Mouse (Mus musculus) heart, adult 2 months (tissue): ENCODE data around the gene Ndufa10.

Experiments
- CTCF ChIP-seq: fragments of 200-600 bp; IDR thresholded peaks from 2 replicates; pipeline ENCODE4 v1.8.1; 2022; ENCODE audit warnings: antibody characterized with exemption, mild to moderate bottlenecking, moderate library complexity
- EP300 ChIP-seq: fragments of 200-500 bp; IDR thresholded peaks from 2 replicates; pipeline ENCODE4 v1.6.1; 2011; ENCODE audit warnings: low read depth, low read length, control low read depth; ENCODE audit not compliant: insufficient read depth
- POLR2A ChIP-seq: fragments of 200-500 bp; IDR thresholded peaks from 2 replicates; pipeline ENCODE4 v1.6.1; 2011; ENCODE audit warnings: mild to moderate bottlenecking, low read depth, low read length, control low read depth; ENCODE audit not compliant: insufficient read depth

DNA sequence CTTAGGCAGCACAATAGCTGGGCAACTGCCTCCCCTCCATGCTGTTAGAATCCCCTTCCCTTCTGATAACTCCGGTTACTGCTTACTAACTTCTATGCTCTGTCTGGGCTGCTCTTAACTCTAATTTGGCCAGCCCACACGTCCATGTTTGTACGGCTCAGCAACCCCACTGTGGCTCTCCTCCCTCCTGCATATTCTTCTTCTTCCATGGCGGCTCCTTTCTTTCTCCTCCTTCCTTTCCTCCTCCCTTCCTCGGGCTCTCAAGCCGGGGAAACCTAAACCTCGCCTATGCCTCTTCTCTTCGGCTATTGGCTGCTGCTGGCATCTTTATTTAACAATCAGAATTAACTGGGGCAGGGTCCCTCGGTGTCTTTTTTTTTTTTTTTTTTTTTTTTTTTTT lies 40.9 kb downstream of the Ndufa10 start:
- TF ChIP-seq CTCF (no peak), EP300 (no peak), POLR2A (no peak)
